16 mouse cellular contexts compared by ENCODE assay signal in genomic region chr16:95800911-95801442, GRCm38 (mm10).
A peak's percentile ranks its signal among the peaks of the same experiment; 100 is the strongest.
DNase-seq lines count a peak whose midpoint lies in the region; ATAC-seq and TF ChIP-seq lines count a peak whose summit lies in the region.
"Had no signal": no experiment of that assay in that cellular context is flagged by ENCODE, and none has a peak within 500 bp of the region (broad histone marks: within the 10 kb centered on the region; RNA-seq: fewer than 3 reads in every experiment).

No protein-coding gene starts in this region.

- H3K4me1 ChIP-seq in hindbrain, embryonic 15.5 days (replicated peaks), result peaks cover 11% of the 10 kb centered on the region
- peaks cover 12% of the 10 kb centered on the region; the same call in 1 of the 2 replicates for H3K4me1 ChIP-seq in hindbrain, embryonic 10.5 days (replicated peaks)
- H3K4me1 ChIP-seq in midbrain, postnatal 0 days (ENCODE audit: insufficient read depth, low read length), result no peaks in the 10 kb centered on the region; the same call in 1 of the 2 replicates
- H3K4me1 ChIP-seq in midbrain, embryonic 13.5 days (replicated peaks), result peaks cover 4% of the 10 kb centered on the region; the same call in 1 of the 2 replicates
- H3K4me1 ChIP-seq in limb, embryonic 15.5 days, result peaks cover 24% of the 10 kb centered on the region
- H3K4me1 ChIP-seq: liver, embryonic 15.5 days had no signal

- H3K27me3 ChIP-seq in hindbrain, embryonic 15.5 days, result no peaks in the 10 kb centered on the region
- H3K27me3 ChIP-seq in hindbrain, embryonic 10.5 days (ENCODE audit: insufficient read depth, poor library complexity, severe bottlenecking), result no peaks in the 10 kb centered on the region
- no peaks in the 10 kb centered on the region for H3K27me3 ChIP-seq in midbrain, postnatal 0 days (ENCODE audit: insufficient read depth, low read length)
- no peaks in the 10 kb centered on the region for H3K27me3 ChIP-seq in midbrain, embryonic 13.5 days
- H3K27me3 ChIP-seq in limb, embryonic 15.5 days, result no peaks in the 10 kb centered on the region
- H3K27me3 ChIP-seq: liver, embryonic 15.5 days; neural tube, embryonic 15.5 days had no signal

- H3K9ac ChIP-seq in hindbrain, embryonic 15.5 days, result no peak overlapping the region
- H3K9ac ChIP-seq in midbrain, postnatal 0 days (replicated peaks; ENCODE audit: low read length, poor library complexity, severe bottlenecking), result no peak overlapping the region
- no peak overlapping the region for H3K9ac ChIP-seq in midbrain, embryonic 13.5 days (replicated peaks)
- no peak overlapping the region for H3K9ac ChIP-seq in limb, embryonic 15.5 days
- H3K9ac ChIP-seq: liver, embryonic 15.5 days; neural tube, embryonic 15.5 days had no signal

- no peak for DNase-seq in hindbrain, embryonic 10.5 days (ENCODE audit: low spot score)
- peak; percentile 67 for DNase-seq in midbrain, postnatal 0 days (ENCODE audit: low spot score)
- peak; percentile 81 to 91 for DNase-seq in cerebellum, postnatal 14 days
- no peak for DNase-seq in layer of hippocampus, postnatal 25 days (ENCODE audit: extremely low spot score in 1 of 2, low spot score in 1 of 2)
- DNase-seq: gastrocnemius, postnatal 14 days; kidney, adult 18-20 months; kidney, postnatal 14 days; layer of hippocampus, adult 9-11 months; thymus, adult 2 months had no signal

- no peak for TF ChIP-seq CTCF in midbrain, postnatal 0 days (IDR thresholded peaks at IDR 0.05)

- H3K4me2 ChIP-seq in hindbrain, embryonic 15.5 days, result no peak overlapping the region
- H3K4me2 ChIP-seq in midbrain, postnatal 0 days (ENCODE audit: low read depth, low read length, poor library complexity, severe bottlenecking), result no peak overlapping the region
- no peak overlapping the region for H3K4me2 ChIP-seq in midbrain, embryonic 13.5 days (replicated peaks)
- no peak overlapping the region for H3K4me2 ChIP-seq in limb, embryonic 15.5 days
- H3K4me2 ChIP-seq: liver, embryonic 15.5 days; neural tube, embryonic 15.5 days had no signal

- peak; percentile 33; the same call in 1 of the 2 replicates for ATAC-seq in hindbrain, embryonic 15.5 days (ENCODE audit: low FRiP score, low read depth)
- no peak for ATAC-seq in midbrain, postnatal 0 days (ENCODE audit: low FRiP score)
- ATAC-seq in midbrain, embryonic 13.5 days, result no peak
- ATAC-seq in limb, embryonic 15.5 days (ENCODE audit: insufficient number of reproducible peaks, low FRiP score, low TSS enrichment, low read depth), result no peak
- no peak for ATAC-seq in granulocyte monocyte progenitor cell, adult 5-6 weeks (replicated peaks; ENCODE audit: poor library complexity, severe bottlenecking)

- WGBS in hindbrain, embryonic 15.5 days, result 79% methylated on average over 7 of the region's 7 CpGs
- WGBS in hindbrain, embryonic 10.5 days, result 88% methylated on average over 7 of the region's 7 CpGs
- WGBS in midbrain, postnatal 0 days, result 86% methylated on average over 7 of the region's 7 CpGs
- WGBS in midbrain, embryonic 13.5 days, result 85% methylated on average over 7 of the region's 7 CpGs
- WGBS in limb, embryonic 15.5 days, result 38% methylated on average over 7 of the region's 7 CpGs

- no peaks in the 10 kb centered on the region for H3K36me3 ChIP-seq in hindbrain, embryonic 15.5 days
- no peaks in the 10 kb centered on the region for H3K36me3 ChIP-seq in hindbrain, embryonic 10.5 days
- no peaks in the 10 kb centered on the region for H3K36me3 ChIP-seq in midbrain, postnatal 0 days (ENCODE audit: insufficient read depth, low read length)
- no peaks in the 10 kb centered on the region for H3K36me3 ChIP-seq in midbrain, embryonic 13.5 days
- H3K36me3 ChIP-seq in limb, embryonic 15.5 days, result no peaks in the 10 kb centered on the region
- H3K36me3 ChIP-seq: heart, embryonic 10.5 days; liver, embryonic 15.5 days; neural tube, embryonic 15.5 days had no signal

- H3K27ac ChIP-seq in hindbrain, embryonic 15.5 days (replicated peaks), result no peak overlapping the region
- no peak overlapping the region for H3K27ac ChIP-seq in hindbrain, embryonic 10.5 days
- no peak overlapping the region for H3K27ac ChIP-seq in midbrain, postnatal 0 days (ENCODE audit: low read depth, low read length)
- no peak overlapping the region for H3K27ac ChIP-seq in midbrain, embryonic 13.5 days
- peak overlapping the region; percentile 27; the same call in 1 of the 2 replicates for H3K27ac ChIP-seq in limb, embryonic 15.5 days
- H3K27ac ChIP-seq: heart, embryonic 10.5 days; liver, embryonic 15.5 days; neural tube, embryonic 15.5 days had no signal

- no peaks in the 10 kb centered on the region for H3K9me3 ChIP-seq in hindbrain, embryonic 15.5 days
- H3K9me3 ChIP-seq in hindbrain, embryonic 10.5 days, result no peaks in the 10 kb centered on the region
- no peaks in the 10 kb centered on the region for H3K9me3 ChIP-seq in midbrain, postnatal 0 days (ENCODE audit: low read length)
- H3K9me3 ChIP-seq in midbrain, embryonic 13.5 days, result no peaks in the 10 kb centered on the region
- H3K9me3 ChIP-seq in limb, embryonic 15.5 days, result no peaks in the 10 kb centered on the region
- H3K9me3 ChIP-seq: heart, embryonic 10.5 days; liver, embryonic 15.5 days; neural tube, embryonic 15.5 days had no signal

- no peak overlapping the region for H3K4me3 ChIP-seq in hindbrain, embryonic 15.5 days
- no peak overlapping the region for H3K4me3 ChIP-seq in hindbrain, embryonic 10.5 days
- no peak overlapping the region for H3K4me3 ChIP-seq in midbrain, postnatal 0 days (ENCODE audit: low read depth, low read length)
- no peak overlapping the region for H3K4me3 ChIP-seq in midbrain, embryonic 13.5 days (replicated peaks)
- H3K4me3 ChIP-seq in limb, embryonic 15.5 days, result no peak overlapping the region
- H3K4me3 ChIP-seq: heart, embryonic 10.5 days; liver, embryonic 15.5 days; neural tube, embryonic 15.5 days had no signal

Comparison
In these comparisons a context has a peak if more than half of its experiments do, and no peak if none do; other contexts are left out.
1. DNase-seq: peak in midbrain, postnatal 0 days (single experiment) and cerebellum, postnatal 14 days (2 of 2); none in hindbrain, embryonic 10.5 days (single experiment) and layer of hippocampus, postnatal 25 days (0 of 2).